ENCODE assay signal across 14 mouse cellular contexts in the genomic region with DNA sequence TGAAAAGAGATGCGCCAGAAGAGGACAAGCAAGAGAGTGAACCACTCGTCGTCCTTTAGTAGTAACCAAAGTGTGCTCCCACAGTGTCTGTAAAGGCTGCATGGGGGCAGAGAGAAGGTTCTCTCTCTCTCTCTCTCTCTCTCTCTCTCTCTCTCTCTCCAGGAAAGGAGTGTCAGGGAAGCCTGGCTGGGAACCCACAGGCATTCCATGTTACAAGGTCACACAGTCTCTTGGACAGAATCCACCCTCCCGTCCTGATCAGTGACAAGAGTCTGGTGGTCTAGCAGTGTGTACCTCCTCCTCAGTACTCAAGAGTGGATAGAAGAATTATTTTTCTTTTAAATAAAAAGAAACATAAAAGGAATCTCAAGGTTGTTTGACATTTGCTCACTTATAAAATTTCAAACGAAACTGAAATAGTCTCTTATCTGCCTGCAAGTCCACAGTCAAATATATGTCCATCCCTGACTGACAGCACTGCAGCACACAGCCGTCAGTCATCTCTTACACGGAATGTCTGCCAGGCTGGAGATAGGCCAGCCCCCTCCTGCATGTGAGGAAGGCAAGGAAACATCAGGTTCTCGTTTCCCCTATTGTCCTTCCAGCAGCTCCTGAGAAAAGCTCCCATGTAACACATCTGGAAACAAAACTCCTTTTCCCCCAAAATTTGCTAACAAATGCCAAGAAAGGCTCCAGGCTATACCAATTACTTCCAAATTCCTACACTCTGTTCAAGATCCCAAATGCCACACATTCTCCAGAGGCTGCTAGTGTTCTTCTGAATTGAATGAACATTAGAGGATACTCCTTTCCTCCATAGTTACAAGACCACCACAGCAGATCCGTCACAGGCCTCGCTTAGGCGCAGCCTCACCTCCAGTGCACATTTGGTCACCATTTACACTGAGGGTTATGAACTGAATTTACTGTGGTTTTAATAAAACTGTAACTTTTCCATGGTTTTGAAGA.
DNase-seq lines count a peak whose midpoint lies in the region; ATAC-seq and TF ChIP-seq lines count a peak whose summit lies in the region.
"Had no signal": no experiment of that assay in that cellular context is flagged by ENCODE, and none has a peak within 500 bp of the region (broad histone marks: within the 10 kb centered on the region; RNA-seq: fewer than 3 reads in every experiment).

No protein-coding gene starts in this region.

- no peak for ATAC-seq in limb, embryonic 14.5 days (ENCODE audit: low FRiP score, low read depth)
- ATAC-seq: Patski had no signal

- H3K27me3 ChIP-seq in limb, embryonic 14.5 days (ENCODE audit: control insufficient read depth, insufficient read depth, low read length), result no peaks in the 10 kb centered on the region
- H3K27me3 ChIP-seq: liver, embryonic 15.5 days; Patski had no signal

- H3K4me3 ChIP-seq in limb, embryonic 14.5 days (replicated peaks; ENCODE audit: low read length), result no peak overlapping the region
- H3K4me3 ChIP-seq: heart, adult 2 months; liver, embryonic 15.5 days had no signal

- H3K4me2 ChIP-seq in limb, embryonic 14.5 days (replicated peaks; ENCODE audit: low read depth, low read length, severe bottlenecking), result no peak overlapping the region
- H3K4me2 ChIP-seq: liver, embryonic 15.5 days had no signal

- no peak for TF ChIP-seq POLR2A in limb, embryonic 14.5 days (IDR thresholded peaks at IDR 0.05; ENCODE audit: borderline replicate concordance, extremely low read depth, insufficient read depth, insufficient read length)

- DNase-seq in embryo, embryonic 10 days (ENCODE audit: low spot score), result peak; percentile 17
- no peak for DNase-seq in embryo, embryonic 9.5 days (ENCODE audit: extremely low spot score)
- DNase-seq in NIH3T3 (ENCODE audit: low read depth), result peak; percentile 62
- peak; percentile 52 for DNase-seq in forelimb bud, embryonic 11.5 days (ENCODE audit: low read depth, low spot score)
- DNase-seq in limb, embryonic 14.5 days (ENCODE audit: low spot score), result peak; percentile 38
- DNase-seq in left cerebral cortex, postnatal 4 days, result no peak
- DNase-seq in retina, postnatal 1 day, result no peak
- no peak for DNase-seq in urinary bladder, adult 18-20 months (ENCODE audit: low spot score in 2 of 2)
- DNase-seq: cerebellum, postnatal 36 days; kidney, adult 18-20 months; thymus, postnatal 36 days had no signal

- intact Hi-C loops in left cerebral cortex, postnatal 4 days (cut with DNase I), result no loop called here

- 0 out of 2 replicates have a peak overlapping the region, but pooled peaks have one; percentile 19 for H3K27ac ChIP-seq in limb, embryonic 14.5 days (replicated peaks; ENCODE audit: low read depth, low read length)
- H3K27ac ChIP-seq: heart, adult 2 months; liver, embryonic 15.5 days had no signal

- H3K36me3 ChIP-seq in limb, embryonic 14.5 days (ENCODE audit: control insufficient read depth, insufficient read depth, low read length), result no peaks in the 10 kb centered on the region
- H3K36me3 ChIP-seq: liver, embryonic 15.5 days had no signal

- 43% methylated on average over 11 of the region's 11 CpGs for WGBS in limb, embryonic 14.5 days

- H3K4me1 ChIP-seq in limb, embryonic 14.5 days (ENCODE audit: control insufficient read depth, insufficient read depth, low read length), result peaks cover 19% of the 10 kb centered on the region
- H3K4me1 ChIP-seq: liver, embryonic 15.5 days had no signal

- H3K9me3 ChIP-seq in limb, embryonic 14.5 days (ENCODE audit: control insufficient read depth, low read length), result no peaks in the 10 kb centered on the region
- H3K9me3 ChIP-seq: liver, embryonic 15.5 days had no signal

- no peak overlapping the region for H3K9ac ChIP-seq in limb, embryonic 14.5 days (ENCODE audit: low read depth, low read length, severe bottlenecking)
- H3K9ac ChIP-seq: liver, embryonic 15.5 days had no signal

Comparison
In these comparisons a context has a peak if more than half of its experiments do, and no peak if none do; other contexts are left out.
1. DNase-seq: peak in embryo, embryonic 10 days (single experiment), NIH3T3 (single experiment), forelimb bud, embryonic 11.5 days (single experiment) and limb, embryonic 14.5 days (single experiment); none in embryo, embryonic 9.5 days (single experiment), left cerebral cortex, postnatal 4 days (single experiment), retina, postnatal 1 day (single experiment) and urinary bladder, adult 18-20 months (0 of 2).